Mouse (Mus musculus): ENCODE measurements at regions not wholly inside any gene's neighbourhood (a gene's known extent, or its start where the extent isn't known, plus 50 kb on each side); places are given as distances from the start of the nearest gene placed in this dataset.

GRCm38 (mm10) chr5:18502831-18503230 lies 142.7 kb upstream of the Gnai1 start:
- peak; percentile 14 for DNase-seq (ENCODE audit: low read depth, low spot score)

- DNase-seq (ENCODE audit: low read depth, low spot score): peak; percentile 21
Measured at GRCm38 (mm10) chr5:18494305-18494704, 134.2 kb upstream of the Gnai1 start.

GRCm38 (mm10) chr5:18489709-18490108 lies 129.6 kb upstream of the Gnai1 start:
- DNase-seq (ENCODE audit: low read depth, low spot score): no peak

DNA sequence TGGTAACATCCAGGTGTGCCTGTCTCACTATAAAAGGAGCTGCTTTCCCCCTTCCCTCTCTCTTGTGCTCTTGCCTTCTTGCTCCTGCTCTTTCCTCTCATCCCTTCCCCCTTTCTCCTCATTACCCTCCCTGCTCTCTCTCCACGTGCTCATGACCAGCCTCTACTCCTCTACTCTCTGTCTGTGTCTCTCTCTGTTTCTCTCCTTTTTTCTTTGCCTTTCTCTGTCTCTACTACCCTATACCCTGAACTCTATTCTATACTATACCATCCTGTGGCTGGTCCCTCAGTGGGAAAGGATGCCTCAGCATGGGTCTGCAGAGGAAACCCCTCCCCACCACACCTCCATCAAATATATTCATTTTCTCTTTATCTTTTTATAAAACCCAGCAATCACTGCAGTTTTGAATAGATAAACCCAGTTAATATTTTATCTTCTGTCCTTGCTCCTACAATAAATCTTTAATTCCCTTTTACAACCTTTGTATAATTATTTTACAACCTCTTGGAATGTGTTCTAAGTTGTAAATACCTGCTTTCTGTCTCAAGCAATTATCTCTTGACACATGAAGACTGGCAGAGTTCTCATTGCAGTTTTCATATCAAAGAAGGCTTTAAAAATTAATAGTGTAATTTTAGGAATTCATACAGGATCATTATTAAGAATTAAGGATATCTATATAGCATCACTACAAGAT lies 127.1 kb upstream of the Gnai1 start:
- DNase-seq (ENCODE audit: low read depth, low spot score): no peak

DNA sequence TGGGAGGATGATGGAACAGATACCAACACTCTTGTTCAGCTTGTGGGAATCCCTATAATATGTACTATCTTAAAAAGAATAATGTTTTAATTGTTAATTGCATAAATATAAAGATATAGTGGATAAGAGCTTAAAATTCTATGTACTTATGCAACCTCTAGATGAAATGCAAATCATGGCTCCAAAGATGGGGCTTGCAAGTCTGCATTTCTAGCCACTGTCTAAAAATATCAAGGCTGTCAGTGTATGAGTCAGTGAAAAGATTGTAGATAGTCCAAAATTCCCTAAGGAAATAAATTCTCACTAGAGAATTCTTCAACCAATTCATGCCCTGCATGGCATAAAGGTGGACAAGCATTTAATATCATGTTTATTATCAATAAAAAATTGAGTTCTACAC lies 124.2 kb upstream of the Gnai1 start:
- DNase-seq (ENCODE audit: low read depth, low spot score): no peak

DNA sequence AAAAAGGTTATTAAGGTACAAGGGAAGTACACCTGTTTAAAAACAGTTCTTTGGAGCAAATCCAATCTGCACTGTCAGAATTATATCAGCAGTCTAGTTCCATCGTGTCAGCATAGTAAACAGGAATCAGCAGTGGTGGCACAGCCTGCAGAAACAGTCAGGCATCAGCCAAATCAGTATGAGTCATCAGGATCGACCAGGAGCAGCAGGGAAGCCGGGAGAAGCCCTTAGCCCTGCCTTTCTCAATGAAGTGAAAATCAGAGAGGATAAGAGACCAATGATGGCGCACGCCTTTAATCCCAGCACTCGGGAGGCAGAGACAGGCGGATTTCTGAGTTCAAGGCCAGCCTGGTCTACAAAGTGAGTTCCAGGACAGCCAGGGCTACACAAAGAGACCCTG lies 118.3 kb upstream of the Gnai1 start:
- DNase-seq (ENCODE audit: low read depth, low spot score): peak; percentile 18

- DNase-seq (ENCODE audit: low read depth, low spot score): peak; percentile 7
Measured at GRCm38 (mm10) chr5:18477372-18478017, 117.3 kb upstream of the Gnai1 start.

- DNase-seq (ENCODE audit: low read depth, low spot score): peak; percentile 11
Measured at GRCm38 (mm10) chr5:18472114-18472513, 112.0 kb upstream of the Gnai1 start.

GRCm38 (mm10) chr5:18457771-18458170 lies 97.6 kb upstream of the Gnai1 start:
- no peak for DNase-seq (ENCODE audit: low read depth, low spot score)

DNA sequence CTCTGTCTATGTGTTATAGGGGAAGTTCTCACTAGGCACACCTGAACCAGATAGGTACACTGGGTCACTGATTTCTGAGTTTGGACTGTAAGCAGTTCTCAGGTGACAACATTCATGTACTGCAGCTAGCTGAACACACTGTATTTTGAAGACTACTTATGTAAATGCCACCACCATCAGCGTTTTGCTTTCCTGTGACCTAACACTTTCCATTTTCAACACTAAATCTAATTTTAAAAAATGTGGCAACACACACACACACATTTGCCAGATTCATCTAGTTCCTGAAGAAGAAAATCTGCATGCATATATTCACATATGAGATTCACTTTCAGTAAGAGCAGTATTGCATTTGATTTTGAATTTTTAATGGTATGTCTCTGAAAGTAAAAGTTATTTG lies 96.0 kb upstream of the Gnai1 start:
- no peak for DNase-seq (ENCODE audit: low read depth, low spot score)

GRCm38 (mm10) chr5:18452871-18453757 lies 93.0 kb upstream of the Gnai1 start:
- DNase-seq (ENCODE audit: low read depth, low spot score): peak; percentile 76

- DNase-seq (ENCODE audit: low read depth, low spot score): peak; percentile 55
Measured at GRCm38 (mm10) chr5:18449261-18449660, 89.1 kb upstream of the Gnai1 start.

- no peak for DNase-seq (ENCODE audit: low read depth, low spot score)
Measured at GRCm38 (mm10) chr5:18448330-18448670, 88.1 kb upstream of the Gnai1 start.

GRCm38 (mm10) chr5:18447665-18448329 lies 87.6 kb upstream of the Gnai1 start:
- no peak for DNase-seq (ENCODE audit: low read depth, low spot score)

GRCm38 (mm10) chr5:18445969-18446368 lies 85.8 kb upstream of the Gnai1 start:
- DNase-seq (ENCODE audit: low read depth, low spot score): peak; percentile 89

DNA sequence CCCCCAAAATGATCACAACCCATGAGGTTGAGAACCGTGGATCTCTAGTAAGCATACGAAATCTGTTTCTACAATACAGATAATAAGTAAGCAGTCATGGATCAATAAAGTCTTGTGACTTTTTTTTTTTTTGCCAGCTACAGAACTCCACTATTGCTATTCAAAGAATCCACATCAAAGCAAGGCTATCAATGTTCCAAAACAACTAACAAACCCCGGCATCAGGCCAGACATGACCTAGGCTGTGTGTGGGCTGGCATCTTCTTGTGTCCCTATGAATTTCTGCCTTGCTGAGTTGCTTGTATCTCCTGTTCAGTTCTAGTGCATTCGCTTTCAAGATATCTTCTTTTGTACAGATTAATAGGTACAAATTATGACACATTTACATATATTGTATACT lies 79.8 kb upstream of the Gnai1 start:
- no peak for DNase-seq (ENCODE audit: low read depth, low spot score)

- no peak for DNase-seq (ENCODE audit: low read depth, low spot score)
Measured at GRCm38 (mm10) chr5:18439281-18439680, 79.1 kb upstream of the Gnai1 start.

GRCm38 (mm10) chr5:18436099-18436748 lies 76.1 kb upstream of the Gnai1 start:
- no peak for DNase-seq (ENCODE audit: low read depth, low spot score)

GRCm38 (mm10) chr5:18434245-18434644 lies 74.1 kb upstream of the Gnai1 start:
- DNase-seq (ENCODE audit: low read depth, low spot score): no peak

DNA sequence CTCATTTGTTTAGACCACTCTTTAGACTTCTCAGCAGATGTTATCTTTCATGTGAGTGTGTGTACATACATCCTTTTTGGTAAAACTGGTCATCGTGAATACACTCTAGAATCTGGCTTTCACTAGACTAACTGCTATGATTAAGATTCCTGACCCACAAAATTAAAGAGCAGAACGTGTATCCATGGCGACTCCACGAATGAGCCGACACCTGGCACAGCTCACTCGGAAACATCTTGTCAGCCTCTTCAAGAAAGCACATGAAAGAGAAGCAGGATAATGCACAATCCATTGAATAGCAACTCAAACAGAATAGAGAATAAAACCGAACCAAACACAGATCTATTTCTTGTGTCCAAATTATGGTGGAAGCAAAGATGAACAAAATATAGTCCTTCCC lies 73.1 kb upstream of the Gnai1 start:
- DNase-seq (ENCODE audit: low read depth, low spot score): no peak

DNA sequence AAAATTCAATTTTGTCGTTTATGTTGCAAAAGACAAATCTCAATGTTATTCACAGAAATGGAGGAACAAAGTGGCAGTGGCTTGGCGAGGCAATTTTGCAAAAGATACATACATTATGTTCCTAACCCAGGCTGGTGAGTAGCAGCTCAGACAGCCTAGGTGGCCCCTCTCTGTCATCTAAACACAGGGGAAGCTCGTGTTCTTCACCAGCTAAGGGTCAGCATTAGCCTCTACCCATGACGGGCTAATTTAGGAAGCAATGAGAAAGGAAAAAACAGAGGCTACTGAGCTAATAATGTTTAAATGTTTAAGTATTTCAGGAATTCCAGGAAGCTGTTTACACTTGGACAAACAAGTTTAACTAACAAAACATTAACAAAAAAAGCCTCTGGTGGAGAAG lies 64.9 kb upstream of the Gnai1 start:
- no peak for DNase-seq (ENCODE audit: low read depth, low spot score)

DNA sequence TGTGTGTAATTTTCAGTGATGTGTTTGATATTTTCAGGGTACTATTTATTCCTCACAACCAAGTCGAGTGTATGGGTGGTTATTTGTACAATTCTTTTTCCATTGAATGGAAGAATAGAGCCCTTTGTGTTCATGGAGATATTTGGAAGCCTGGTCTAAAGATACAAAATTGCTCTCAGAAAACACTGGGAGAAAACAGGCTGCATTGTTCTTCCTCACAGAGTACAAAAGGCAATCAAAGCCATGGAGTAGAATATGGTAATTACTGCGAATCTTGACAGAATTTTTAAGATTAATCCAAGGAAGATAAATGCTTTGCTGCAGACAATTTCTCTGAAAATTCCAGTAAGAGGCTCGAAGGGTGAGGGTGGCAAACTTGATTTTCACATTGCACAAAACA lies 54.7 kb upstream of the Gnai1 start:
- no peak for DNase-seq (ENCODE audit: low read depth, low spot score)
